Mouse (Mus musculus) lung, adult 2 months (tissue): ENCODE measurements around the gene Snx9.

ENCODE experiments used
- CTCF ChIP-seq: fragments of 200-500 bp; IDR thresholded peaks from 2 replicates; pipeline ENCODE4 v1.5.1; 2011; ENCODE audit warnings: mild to moderate bottlenecking, low read length, control low read depth; ENCODE audit not compliant: insufficient read depth
- POLR2A ChIP-seq: fragments of 200-500 bp; IDR thresholded peaks from 2 replicates; pipeline ENCODE4 v1.6.1; 2011; ENCODE audit warnings: low read depth, mild to moderate bottlenecking, control low read depth, low read length, borderline replicate concordance; ENCODE audit errors: extremely low read depth

DNA sequence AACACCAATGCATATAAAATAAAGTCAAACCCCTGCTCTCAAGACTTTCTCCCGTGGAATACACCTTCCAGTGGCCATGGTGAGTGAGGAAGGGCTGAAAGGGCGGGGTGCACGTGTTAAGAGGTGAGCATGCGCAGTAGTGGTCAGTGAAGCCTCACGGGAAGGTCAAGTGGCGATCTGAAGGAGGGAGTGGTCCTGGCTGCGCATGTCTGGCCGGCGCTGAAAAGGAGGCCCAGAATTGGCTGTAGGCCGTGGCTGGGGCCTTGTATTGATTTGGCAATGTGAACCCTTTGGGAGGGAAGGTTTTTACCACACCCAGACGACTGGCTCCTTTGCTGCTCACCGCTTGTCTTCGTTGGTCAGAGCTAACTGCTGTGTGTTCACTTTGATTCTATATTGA, 12.8 kb downstream of the Snx9 start:
- no peak for TF ChIP-seq CTCF
- no peak for TF ChIP-seq POLR2A
